In the genomic region with DNA sequence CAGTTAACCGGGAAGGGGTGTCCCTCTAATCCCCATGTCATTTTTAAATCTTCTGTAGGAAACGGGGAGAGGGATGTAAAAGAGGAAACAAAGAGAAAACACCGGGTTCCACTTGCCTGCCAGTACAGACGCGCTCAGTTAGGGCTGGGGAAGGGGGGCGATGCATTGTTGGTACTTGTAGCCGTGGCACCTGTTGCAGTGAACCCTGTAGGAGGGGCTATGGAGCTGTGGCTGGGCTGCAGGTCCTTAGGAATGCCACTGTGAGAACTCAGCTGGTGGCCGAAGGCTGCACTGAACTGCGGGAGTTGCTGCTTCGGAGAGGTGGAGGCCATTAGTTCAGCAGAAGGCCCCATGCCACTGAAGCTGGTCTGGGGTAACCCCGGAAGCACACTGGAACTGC, we compare ENCODE assay signal across 19 mouse cellular contexts. TPM values are rescaled to one million over a fixed set of nuclear protein-coding genes. Genes with fewer than 3 reads are reported as not detected.
DNase-seq lines count a peak whose midpoint lies in the region; ATAC-seq lines count a peak whose summit lies in the region.
"Had no signal": no experiment of that assay in that cellular context is flagged by ENCODE, and none has a peak within 500 bp of the region (broad histone marks: within the 10 kb centered on the region; RNA-seq: fewer than 3 reads in every experiment).

No protein-coding gene starts in this region.

- ATAC-seq in hindbrain, embryonic 16.5 days = peak; percentile 46; the same call in 1 of the 2 replicates
- ATAC-seq: forebrain, embryonic 13.5 days; forebrain, postnatal 0 days; intestine, embryonic 15.5 days had no signal

- peaks cover 39% of the 10 kb centered on the region for H3K36me3 ChIP-seq in hindbrain, embryonic 16.5 days (ENCODE audit: control insufficient read depth, insufficient read depth, low read length)
- peaks cover 80% of the 10 kb centered on the region for H3K36me3 ChIP-seq in hindbrain, embryonic 10.5 days

- DNase-seq in hindbrain, embryonic 10.5 days (ENCODE audit: low spot score) = no peak
- peak; percentile 59 for DNase-seq in ES-CJ7 (ENCODE audit: low read depth, low spot score)
- peak; percentile 9 for DNase-seq in WW6 (ENCODE audit: low read depth, low spot score)
- peak; percentile 4 for DNase-seq in retina, embryonic 14.5 days (ENCODE audit: low spot score)
- DNase-seq in gastrocnemius, adult 18-20 months (ENCODE audit: low spot score) = no peak
- DNase-seq in kidney, postnatal 25 days = no peak
- DNase-seq in liver = no peak
- DNase-seq: adrenal gland, postnatal 10 days; cerebellum, adult 11-12 months; cerebellum, adult 9-10 months; cerebellum, postnatal 36 days; forebrain, postnatal 0 days; gastrocnemius, adult 2 months; kidney, adult 18-20 months had no signal

- no peaks in the 10 kb centered on the region for H3K27me3 ChIP-seq in hindbrain, embryonic 16.5 days (replicated peaks; ENCODE audit: control insufficient read depth, insufficient read depth, low read length)
- H3K27me3 ChIP-seq in hindbrain, embryonic 10.5 days (ENCODE audit: insufficient read depth, poor library complexity, severe bottlenecking) = no peaks in the 10 kb centered on the region
- H3K27me3 ChIP-seq: forebrain, embryonic 13.5 days; heart, embryonic 12.5 days; hindbrain, embryonic 12.5 days; intestine, embryonic 15.5 days had no signal

- H3K27ac ChIP-seq in hindbrain, embryonic 16.5 days (ENCODE audit: low read depth, low read length) = no peak overlapping the region
- no peak overlapping the region for H3K27ac ChIP-seq in hindbrain, embryonic 10.5 days
- H3K27ac ChIP-seq: forebrain, embryonic 13.5 days; gastrocnemius, adult 2 months; hindbrain, embryonic 12.5 days; intestine, embryonic 15.5 days had no signal

- no peak overlapping the region for H3K4me2 ChIP-seq in hindbrain, embryonic 16.5 days (ENCODE audit: low read length)
- H3K4me2 ChIP-seq: forebrain, embryonic 13.5 days; heart, embryonic 12.5 days; hindbrain, embryonic 12.5 days; intestine, embryonic 15.5 days had no signal

- peaks cover 6% of the 10 kb centered on the region; the same call in 1 of the 2 replicates for H3K4me1 ChIP-seq in hindbrain, embryonic 16.5 days (ENCODE audit: control insufficient read depth, insufficient read depth, low read depth, low read length)
- H3K4me1 ChIP-seq in hindbrain, embryonic 10.5 days (replicated peaks) = peaks cover under 1% of the 10 kb centered on the region; the same call in 1 of the 2 replicates
- H3K4me1 ChIP-seq: hindbrain, embryonic 12.5 days; intestine, embryonic 15.5 days had no signal

- H3K4me3 ChIP-seq in hindbrain, embryonic 16.5 days (ENCODE audit: low read length) = no peak overlapping the region
- no peak overlapping the region for H3K4me3 ChIP-seq in hindbrain, embryonic 10.5 days
- H3K4me3 ChIP-seq: forebrain, embryonic 13.5 days; gastrocnemius, adult 2 months; heart, embryonic 12.5 days; hindbrain, embryonic 12.5 days; intestine, embryonic 15.5 days had no signal

- no peak overlapping the region for H3K9ac ChIP-seq in hindbrain, embryonic 16.5 days (ENCODE audit: low read depth, low read length)
- H3K9ac ChIP-seq: forebrain, embryonic 13.5 days; forebrain, postnatal 0 days; heart, embryonic 12.5 days; hindbrain, embryonic 12.5 days; intestine, embryonic 15.5 days had no signal

- no peaks in the 10 kb centered on the region for H3K9me3 ChIP-seq in hindbrain, embryonic 16.5 days (ENCODE audit: control insufficient read depth, low read length)
- H3K9me3 ChIP-seq in hindbrain, embryonic 10.5 days = no peaks in the 10 kb centered on the region
- H3K9me3 ChIP-seq: forebrain, embryonic 13.5 days; heart, embryonic 12.5 days; hindbrain, embryonic 12.5 days; intestine, embryonic 15.5 days had no signal

- 86% methylated on average over 11 of the region's 11 CpGs for WGBS in hindbrain, embryonic 16.5 days
- WGBS in hindbrain, embryonic 10.5 days = 92% methylated on average over 11 of the region's 11 CpGs

RNA-seq across cellular contexts. Expression of a gene that starts 56.6 kb away (rescaled TPM):
- polyA plus RNA-seq in hindbrain, embryonic 16.5 days (2015; fragmentation: Nextera tagmentation; extraction: Ambion mirVana) = 7.5 and 9.1 TPM in 2 replicates
- 9.6 and 12.3 TPM in 2 replicates for polyA plus RNA-seq in hindbrain, embryonic 10.5 days (2016; fragmentation: Nextera tagmentation; extraction: Ambion mirVana)
- total RNA-seq in gastrocnemius, adult 18-20 months (2021) = 10 to 100 TPM; 13.0 to 13.2 TPM

Comparison
In these comparisons a context has a peak if more than half of its experiments do, and no peak if none do; other contexts are left out.
1. DNase-seq: peak in ES-CJ7 (single experiment), WW6 (single experiment) and retina, embryonic 14.5 days (single experiment); none in hindbrain, embryonic 10.5 days (single experiment), gastrocnemius, adult 18-20 months (single experiment), kidney, postnatal 25 days (0 of 2) and liver (single experiment).